Mouse (Mus musculus): ENCODE measurements around the gene Hes2.

GRCm38 (mm10) chr4:152140441-152140840 lies 18.2 kb upstream of the Hes2 start:
- no peak; the same call in 1 of the 2 replicates for TF ChIP-seq ZC3H11A (IDR thresholded peaks at IDR 0.05; ENCODE audit: borderline replicate concordance, low read depth, low read length)
- TF ChIP-seq ZNF384 (IDR thresholded peaks at IDR 0.05; ENCODE audit: low read depth, low read length): no peak
- no peak for TF ChIP-seq HCFC1 (IDR thresholded peaks at IDR 0.05; ENCODE audit: borderline replicate concordance, insufficient read depth, low read length)
- no peak for TF ChIP-seq MAFK (IDR thresholded peaks at IDR 0.05; ENCODE audit: insufficient read depth, low read depth, low read length)
- no peak for TF ChIP-seq CHD2 (IDR thresholded peaks at IDR 0.05; ENCODE audit: low read depth, low read length)

Data from ES-E14 (cell line).